Mouse (Mus musculus) spleen, postnatal 10 days (tissue): Measurements from ENCODE around the gene Snx4.

ENCODE experiments used
- DNase-seq, 2 experiments: peaks; one replicate each; pipeline ENCODE4 v3.0.0; 2021 to 2022; ENCODE audit warnings: low spot score in 2 of 2

The Snx4 gene

GRCm38 (mm10) chr16:33271824-33272223 lies 20.6 kb downstream of the Snx4 start:
- DNase-seq: no peak

- DNase-seq: no peak
These were observed 31.8 kb downstream of the Snx4 start for GRCm38 (mm10) chr16:33283079-33283478.

GRCm38 (mm10) chr16:33288536-33288935 lies 37.3 kb downstream of the Snx4 start:
- no peak for DNase-seq

- DNase-seq: no peak
These were observed 38.7 kb downstream of the Snx4 start for GRCm38 (mm10) chr16:33289981-33290380.

GRCm38 (mm10) chr16:33292241-33292640 lies 41.0 kb downstream of the Snx4 start:
- no peak for DNase-seq

- DNase-seq: no peak
These were observed 43.4 kb downstream of the Snx4 start for GRCm38 (mm10) chr16:33294681-33295080.

- DNase-seq: no peak
These were observed 44.1 kb downstream of the Snx4 start for GRCm38 (mm10) chr16:33295321-33295720.

- no peak for DNase-seq
These were observed 46.3 kb downstream of the Snx4 start for GRCm38 (mm10) chr16:33297493-33297892.

GRCm38 (mm10) chr16:33306633-33307070 lies 55.4 kb downstream of the Snx4 start:
- peak; percentile 54 to 80 for DNase-seq

- DNase-seq: no peak
These were observed 56.5 kb downstream of the Snx4 start for GRCm38 (mm10) chr16:33307761-33308160.

GRCm38 (mm10) chr16:33309066-33309465 lies 57.8 kb downstream of the Snx4 start:
- no peak for DNase-seq

GRCm38 (mm10) chr16:33315611-33316010 lies 64.4 kb downstream of the Snx4 start:
- no peak for DNase-seq

GRCm38 (mm10) chr16:33317646-33318045 lies 66.4 kb downstream of the Snx4 start:
- DNase-seq: no peak

- DNase-seq: no peak
These were observed 66.8 kb downstream of the Snx4 start for GRCm38 (mm10) chr16:33318059-33318458.

GRCm38 (mm10) chr16:33325704-33326455 lies 74.6 kb downstream of the Snx4 start:
- DNase-seq: no peak

GRCm38 (mm10) chr16:33326589-33326988 lies 75.3 kb downstream of the Snx4 start:
- no peak for DNase-seq

- no peak for DNase-seq
These were observed 75.9 kb downstream of the Snx4 start for GRCm38 (mm10) chr16:33327101-33327500.

- DNase-seq: no peak
These were observed 81.8 kb downstream of the Snx4 start for GRCm38 (mm10) chr16:33333015-33333414.

- DNase-seq: peak; percentile 19 to 66
These were observed 85.9 kb downstream of the Snx4 start for GRCm38 (mm10) chr16:33337177-33337576.

GRCm38 (mm10) chr16:33337681-33338080 lies 86.4 kb downstream of the Snx4 start:
- DNase-seq: no peak

GRCm38 (mm10) chr16:33338492-33338891 lies 87.2 kb downstream of the Snx4 start:
- DNase-seq: no peak

- no peak for DNase-seq
These were observed 88.2 kb downstream of the Snx4 start for GRCm38 (mm10) chr16:33339476-33339875.

GRCm38 (mm10) chr16:33342356-33342755 lies 91.1 kb downstream of the Snx4 start:
- no peak for DNase-seq

GRCm38 (mm10) chr16:33343106-33343505 lies 91.9 kb downstream of the Snx4 start:
- no peak for DNase-seq
